Mouse (Mus musculus) heart, postnatal 14 days (tissue): Measurements from ENCODE around the gene Smim4. TPM values are rescaled to one million over a fixed set of nuclear protein-coding genes. Genes with fewer than 3 reads are reported as not detected.

Source experiments
- DNase-seq, 2 experiments: peaks; one replicate each; pipeline ENCODE4 v3.0.0; 2021 to 2022
- intact Hi-C: fragments of 180-260 bp; cut with DNase I; formaldehyde crosslinking; loops from one replicate; pipeline ENCODE4 v1.15.1; 2025
- total RNA-seq, 2 experiments: library from RNA; stranded (reverse); gene quantifications; 2 replicates each; pipeline ENCODE4 v1.2.3; 2021

Smim4 gene
- total RNA-seq, 2 experiments from 2014 or later = 74.1 to 83.9 TPM

- intact Hi-C loops = no loop called here
Observed at GRCm38 (mm10) chr14:31140141-31140540, 11.4 kb upstream of the Smim4 start.

DNA sequence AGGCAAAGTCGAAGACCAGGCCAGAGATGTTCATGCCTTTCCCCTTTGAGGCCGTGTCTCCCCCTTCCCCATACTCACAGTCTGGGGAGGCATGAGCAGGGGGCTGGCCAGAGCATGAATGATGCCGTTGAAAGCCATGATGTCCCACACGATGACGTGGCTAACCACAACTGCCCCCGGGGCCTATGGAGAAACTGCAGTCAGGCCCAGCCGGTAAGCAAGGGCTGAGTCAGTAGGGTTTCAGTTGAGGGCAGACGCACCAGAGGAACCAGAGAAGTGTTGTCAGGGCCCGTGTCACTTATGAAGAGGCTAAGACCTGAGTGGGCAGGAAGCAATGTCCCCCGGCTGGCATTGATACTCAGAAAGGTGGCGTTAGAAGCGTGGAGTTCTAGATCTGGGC, 10.9 kb upstream of the Smim4 start:
- intact Hi-C loops = no loop called here
- DNase-seq = no peak

More at GRCm38 (mm10) chr14:31140141-31140540, 11.4 kb upstream of the Smim4 start:
- DNase-seq = no peak

DNA sequence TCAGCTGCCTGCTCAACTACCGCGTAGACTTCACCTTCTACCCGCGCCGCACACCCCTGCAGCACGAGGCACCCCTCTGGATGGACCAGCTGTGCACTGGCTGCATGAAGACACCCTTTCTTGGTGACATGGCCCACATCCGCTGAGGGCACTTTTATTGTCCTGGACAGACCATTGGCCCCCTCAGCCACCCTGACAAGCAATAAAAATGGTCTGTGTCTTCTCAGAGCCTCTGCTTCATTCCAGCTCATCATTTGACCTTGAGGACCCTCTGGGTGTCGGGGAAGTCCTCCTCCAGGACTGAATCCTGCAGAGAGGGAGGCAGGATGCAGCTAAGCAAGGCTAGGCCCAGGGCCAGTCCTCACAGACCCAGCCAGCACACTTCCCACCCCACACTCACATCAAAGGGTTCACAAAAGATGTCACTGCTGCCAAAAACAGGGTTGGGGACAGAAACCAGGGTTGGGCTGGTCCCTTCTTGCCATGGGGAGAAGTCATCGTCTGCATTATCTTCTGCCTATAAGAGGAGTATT, 10.2 kb upstream of the Smim4 start:
- no peak for DNase-seq
- intact Hi-C loops = no loop called here

- no peak for DNase-seq
- intact Hi-C loops = no loop called here
Observed at GRCm38 (mm10) chr14:31138219-31138896, 9.6 kb upstream of the Smim4 start.

- peak; percentile 47 to 49 for DNase-seq
- intact Hi-C loops = no loop called here
Observed at GRCm38 (mm10) chr14:31137791-31138190, 9.0 kb upstream of the Smim4 start.

- intact Hi-C loops = no loop called here
Observed at GRCm38 (mm10) chr14:31137281-31137595, 8.5 kb upstream of the Smim4 start.

DNA sequence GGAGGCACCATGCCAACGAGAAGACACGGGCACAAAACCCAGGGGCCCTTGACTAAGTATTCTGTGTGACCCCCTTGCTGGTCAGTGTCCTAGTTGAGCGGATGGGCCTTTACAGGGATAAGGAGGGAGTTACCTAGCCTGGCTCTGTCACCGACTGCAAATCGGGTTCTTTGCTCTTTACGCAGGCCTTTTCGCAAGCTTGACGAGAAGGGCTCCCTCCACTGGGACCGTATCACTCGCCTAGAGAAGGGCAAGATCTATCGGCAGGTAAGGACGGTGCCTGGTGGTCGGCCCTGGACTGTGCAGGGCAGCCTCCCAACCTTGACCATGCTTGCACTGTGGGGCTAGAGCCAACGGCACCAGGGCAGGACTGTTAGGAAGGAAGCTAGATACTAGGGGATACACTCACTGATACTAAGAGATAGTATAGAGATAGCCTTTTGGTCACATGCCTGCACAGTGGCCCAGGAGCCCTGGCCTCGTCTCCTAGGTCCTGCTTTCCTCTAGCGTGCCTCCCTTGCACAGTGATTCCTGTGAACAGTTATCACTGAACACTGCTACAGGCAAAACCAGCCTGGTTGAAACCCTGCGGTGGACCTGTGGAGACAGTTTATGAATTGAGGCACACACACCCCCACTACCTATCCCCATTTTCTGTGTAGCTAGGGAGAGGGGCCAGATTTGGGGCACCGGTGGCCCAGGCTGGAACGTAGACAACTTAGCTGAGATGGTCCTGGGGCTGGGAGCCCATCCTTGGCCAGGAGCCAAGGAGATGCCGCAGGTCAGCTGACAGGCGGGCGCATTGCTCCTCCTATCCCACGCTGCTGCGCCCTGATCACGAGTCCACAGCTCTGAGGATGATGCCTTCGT, 7.9 kb upstream of the Smim4 start:
- no peak for DNase-seq
- intact Hi-C loops = no loop called here

More at GRCm38 (mm10) chr14:31137281-31137595, 8.5 kb upstream of the Smim4 start:
- no peak for DNase-seq

GRCm38 (mm10) chr14:31135495-31136410, 7.0 kb upstream of the Smim4 start:
- intact Hi-C loops = no loop called here
- DNase-seq = no peak

GRCm38 (mm10) chr14:31134015-31135000, 5.6 kb upstream of the Smim4 start:
- DNase-seq = peak in 1 of 2 experiments; percentile 34
- intact Hi-C loops = no loop called here

DNA sequence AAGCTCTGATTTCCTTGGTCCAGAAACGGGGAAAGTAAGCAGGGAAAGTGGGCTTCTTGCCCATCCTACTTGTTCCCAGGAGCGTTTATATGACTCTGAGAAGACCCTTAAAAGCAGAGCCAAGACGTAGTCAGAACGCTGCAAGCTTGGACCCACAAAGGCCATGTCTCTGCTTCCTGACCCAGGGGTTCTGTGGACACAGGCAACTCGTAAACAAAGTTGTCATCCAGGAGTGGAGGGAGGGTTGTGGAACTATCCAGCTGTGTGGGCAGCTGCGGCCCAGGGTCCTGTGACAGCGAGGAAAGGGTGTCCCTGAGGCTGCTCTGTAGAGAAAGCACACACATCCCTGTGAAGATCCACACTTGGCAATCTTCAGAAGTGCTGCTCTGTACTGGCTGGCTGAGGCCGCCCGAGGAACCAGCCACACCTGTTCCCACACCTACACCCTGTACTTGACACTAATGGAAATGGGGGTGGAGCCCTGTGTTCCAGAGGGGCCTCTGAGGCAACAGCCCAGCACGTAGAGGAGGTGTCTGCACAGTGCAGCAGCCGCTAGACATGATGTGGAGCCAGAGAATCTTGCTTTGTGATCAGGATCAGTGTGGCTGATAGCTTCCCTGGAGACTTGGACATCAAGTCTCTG, 4.4 kb upstream of the Smim4 start:
- intact Hi-C loops = no loop called here

DNA sequence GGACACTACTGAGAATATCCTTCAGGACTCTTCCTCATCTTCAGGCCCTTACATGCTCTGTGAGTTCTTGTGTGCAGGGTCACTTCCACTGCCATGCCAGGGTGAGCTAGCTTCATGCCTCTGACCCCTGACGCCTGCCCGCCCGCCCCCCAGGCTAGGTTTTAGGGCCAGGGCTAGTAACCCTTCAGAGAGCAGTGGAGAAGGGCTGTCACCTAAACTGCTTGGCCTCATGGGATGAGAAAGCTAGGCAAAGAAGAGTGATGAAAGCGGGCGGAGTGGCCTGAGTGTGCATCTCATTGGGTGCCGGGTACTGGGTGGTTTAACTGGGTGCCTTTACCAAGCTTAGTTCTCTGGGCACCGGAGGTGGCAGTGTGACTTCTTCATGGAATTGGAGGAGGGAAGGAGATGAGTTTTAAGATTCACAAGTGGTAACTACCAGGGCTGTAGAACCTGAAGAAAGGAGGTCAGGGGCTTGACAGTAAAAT, 3.8 kb upstream of the Smim4 start:
- intact Hi-C loops = no loop called here

More for the DNA sequence above, 4.4 kb upstream of the Smim4 start:
- peak in 1 of 2 experiments; percentile 2 for DNase-seq

GRCm38 (mm10) chr14:31132031-31132430, 3.3 kb upstream of the Smim4 start:
- intact Hi-C loops = no loop called here
- DNase-seq = peak in 1 of 2 experiments; percentile 35

More for the DNA sequence above, 3.8 kb upstream of the Smim4 start:
- DNase-seq = peak in 1 of 2 experiments; percentile 1

DNA sequence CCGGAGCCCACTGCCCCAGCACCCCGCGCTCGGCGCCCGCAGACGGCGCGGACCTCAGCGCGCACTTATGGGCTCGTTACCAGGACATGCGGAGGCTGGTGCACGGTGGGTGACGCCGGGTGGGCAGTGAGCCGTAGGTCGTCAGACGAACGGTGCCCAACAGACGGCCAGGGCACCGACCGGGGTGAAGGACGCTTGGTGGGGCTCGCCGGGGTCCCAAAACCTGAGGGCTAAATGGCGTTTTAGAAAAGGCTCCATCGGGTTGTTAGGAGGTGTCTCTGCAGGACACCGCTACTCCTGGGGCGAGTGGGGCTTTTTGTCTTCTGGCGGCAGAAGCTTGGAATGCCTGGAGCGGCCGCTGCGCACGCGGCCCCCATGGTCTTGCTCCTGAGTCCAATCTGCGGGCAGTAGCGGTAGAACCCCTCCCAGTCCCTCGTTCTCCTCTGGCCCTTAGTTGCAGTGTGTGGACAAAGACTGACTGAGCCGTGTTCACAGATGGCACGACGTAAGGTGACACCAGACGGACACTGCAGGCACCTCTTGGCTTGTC, 2.6 kb upstream of the Smim4 start:
- intact Hi-C loops = loop anchor here (2.0 kb wide), 1 partner anchor 63 kb away; no protein-coding TSS in a partner anchor
- peak in 1 of 2 experiments; percentile 30 for DNase-seq

- DNase-seq = peak; percentile 93 to 94
- intact Hi-C loops = loop anchor here (2.0 kb wide), 1 partner anchor 64 kb away; no protein-coding TSS in a partner anchor
Observed at GRCm38 (mm10) chr14:31130236-31131220, 1.8 kb upstream of the Smim4 start, which contains the start of gene Nt5dc2. Gene Nt5dc2, plus strand, starts transcription at chr14:31131053.

GRCm38 (mm10) chr14:31129326-31130235, 825 bp upstream of the Smim4 start:
- intact Hi-C loops = loop anchor here (2.0 kb wide), 1 partner anchor 65 kb away; no protein-coding TSS in a partner anchor
- no peak for DNase-seq
